Mouse (Mus musculus): ENCODE measurements at regions not wholly inside any gene's neighbourhood (a gene's known extent, or its start where the extent isn't known, plus 50 kb on each side); places are given as distances from the start of the nearest gene placed in this dataset.

GRCm38 (mm10) chr8:6582732-6583131 lies 1477.6 kb upstream of the Slc10a2 start:
- DNase-seq (ENCODE audit: low spot score) = no peak

- DNase-seq (ENCODE audit: low spot score) = no peak
Measured at GRCm38 (mm10) chr8:6577868-6578634, 1472.9 kb upstream of the Slc10a2 start.

- no peak for DNase-seq (ENCODE audit: low spot score)
Measured at GRCm38 (mm10) chr8:6575241-6575640, 1470.1 kb upstream of the Slc10a2 start.

GRCm38 (mm10) chr8:6573492-6573891 lies 1468.3 kb upstream of the Slc10a2 start:
- no peak for DNase-seq (ENCODE audit: low spot score)

GRCm38 (mm10) chr8:6572066-6572665 lies 1467.0 kb upstream of the Slc10a2 start:
- DNase-seq (ENCODE audit: low spot score) = peak; percentile 60

- DNase-seq (ENCODE audit: low spot score) = no peak
Measured at GRCm38 (mm10) chr8:6550965-6551364, 1445.8 kb upstream of the Slc10a2 start.

GRCm38 (mm10) chr8:6527171-6527570 lies 1422.0 kb upstream of the Slc10a2 start:
- no peak for DNase-seq (ENCODE audit: low spot score)

GRCm38 (mm10) chr8:6515882-6516682 lies 1410.9 kb upstream of the Slc10a2 start:
- no peak for DNase-seq (ENCODE audit: low spot score)

GRCm38 (mm10) chr8:6492453-6492852 lies 1387.3 kb upstream of the Slc10a2 start:
- peak; percentile 10 for DNase-seq (ENCODE audit: low spot score)

- DNase-seq (ENCODE audit: low spot score) = no peak
Measured at GRCm38 (mm10) chr8:6481966-6482365, 1376.8 kb upstream of the Slc10a2 start.

GRCm38 (mm10) chr8:6471089-6471488 lies 1365.9 kb upstream of the Slc10a2 start:
- DNase-seq (ENCODE audit: low spot score) = no peak

- DNase-seq (ENCODE audit: low spot score) = no peak
Measured at GRCm38 (mm10) chr8:6456553-6457180, 1351.5 kb upstream of the Slc10a2 start.

- no peak for DNase-seq (ENCODE audit: low spot score)
Measured at GRCm38 (mm10) chr8:6448301-6448700, 1343.2 kb upstream of the Slc10a2 start.

- DNase-seq (ENCODE audit: low spot score) = no peak
Measured at GRCm38 (mm10) chr8:6439069-6439468, 1333.9 kb upstream of the Slc10a2 start.

Data from layer of hippocampus, adult 9-10 months (tissue).